Mouse (Mus musculus) kidney, adult 2 months (tissue): ENCODE data around the gene 1700016C15Rik.

Experiments
- CTCF ChIP-seq: fragments of 200-500 bp; conservative IDR thresholded peaks from 2 replicates; pipeline ENCODE4 v1.5.1; 2011; ENCODE audit warnings: low read depth, mild to moderate bottlenecking, control low read depth, low read length, moderate library complexity, mixed read lengths; ENCODE audit not compliant: insufficient read depth, insufficient read length
- POLR2A ChIP-seq: fragments of 200-500 bp; IDR thresholded peaks from one replicate; pipeline ENCODE4 v1.6.1; 2011; ENCODE audit warnings: low read depth, low read length, control low read depth

DNA sequence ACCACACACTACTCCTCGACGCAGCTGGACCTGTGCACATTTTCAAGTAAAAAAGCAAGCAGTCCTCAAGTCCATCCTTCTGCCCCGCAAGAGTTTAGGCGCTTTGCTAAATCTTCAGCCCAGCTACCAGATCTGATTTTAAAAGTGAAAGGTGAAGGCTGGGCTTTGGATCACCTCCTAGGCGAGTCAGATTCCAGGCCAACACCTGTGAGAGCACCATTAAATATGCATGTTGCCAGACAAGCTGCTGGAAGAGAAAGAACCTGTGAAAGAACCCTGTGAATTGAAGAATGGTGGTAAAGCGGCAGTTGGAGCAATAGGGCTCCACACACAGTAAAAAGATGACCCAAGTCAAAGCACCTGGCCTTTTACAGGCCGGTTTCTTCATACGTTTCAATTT is 65.3 kb downstream of the 1700016C15Rik start:
- TF ChIP-seq CTCF (no peak), POLR2A (no peak)
